Mouse (Mus musculus) megakaryocyte progenitor cell, adult 5-6 weeks (primary cell): ENCODE results near the gene 2200002J24Rik. TPM values are rescaled to one million over a fixed set of nuclear protein-coding genes. Genes with fewer than 3 reads are reported as not detected.
"Not testable (repeated sequence)": the region's sequence is repeated elsewhere in the genome, so short reads cannot be mapped to it uniquely, and the experiment has no call there.

Experiments
- ATAC-seq: replicated peaks from 2 replicates; pipeline ENCODE4 v1.8.0; 2016; ENCODE audit warnings: mild to moderate bottlenecking, moderate TSS enrichment, inconsistent platforms; ENCODE audit not compliant: poor library complexity
- total RNA-seq, 2 experiments: library from RNA; stranded (forward) in 1 of 2; stranded (reverse) in 1 of 2; fragments of 157-497, 149-512 nt in 1 of 2; fragments of 200-1000 nt in 1 of 2; gene quantifications; 2 replicates each; pipeline versions ENCODE4 v1.2.3 to v1.2.4; 2015 to 2017

Gene 2200002J24Rik
- total RNA-seq, 2 experiments from 2014 or later, result 0.69 TPM; not detected in 1

DNA sequence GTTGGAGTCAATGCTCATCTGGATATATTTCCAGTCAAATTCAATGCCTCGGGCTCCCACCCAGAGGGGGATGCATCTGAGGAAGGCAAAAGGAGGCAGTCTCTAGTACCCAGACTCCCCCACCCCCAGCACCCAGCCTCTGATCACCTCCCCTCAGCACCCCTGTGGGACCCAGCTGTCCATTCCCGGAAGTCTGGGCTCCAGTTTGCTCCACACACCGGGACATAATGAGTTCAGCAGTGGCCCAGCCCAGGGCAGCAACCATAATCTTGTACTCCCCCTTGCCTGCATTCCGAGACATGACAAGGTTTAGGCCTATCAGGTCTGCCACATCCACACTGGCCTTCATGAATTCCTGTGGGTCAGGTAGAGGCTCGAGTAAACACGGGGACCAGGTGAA, 29.5 kb downstream of the 2200002J24Rik start:
- ATAC-seq, result no peak

DNA sequence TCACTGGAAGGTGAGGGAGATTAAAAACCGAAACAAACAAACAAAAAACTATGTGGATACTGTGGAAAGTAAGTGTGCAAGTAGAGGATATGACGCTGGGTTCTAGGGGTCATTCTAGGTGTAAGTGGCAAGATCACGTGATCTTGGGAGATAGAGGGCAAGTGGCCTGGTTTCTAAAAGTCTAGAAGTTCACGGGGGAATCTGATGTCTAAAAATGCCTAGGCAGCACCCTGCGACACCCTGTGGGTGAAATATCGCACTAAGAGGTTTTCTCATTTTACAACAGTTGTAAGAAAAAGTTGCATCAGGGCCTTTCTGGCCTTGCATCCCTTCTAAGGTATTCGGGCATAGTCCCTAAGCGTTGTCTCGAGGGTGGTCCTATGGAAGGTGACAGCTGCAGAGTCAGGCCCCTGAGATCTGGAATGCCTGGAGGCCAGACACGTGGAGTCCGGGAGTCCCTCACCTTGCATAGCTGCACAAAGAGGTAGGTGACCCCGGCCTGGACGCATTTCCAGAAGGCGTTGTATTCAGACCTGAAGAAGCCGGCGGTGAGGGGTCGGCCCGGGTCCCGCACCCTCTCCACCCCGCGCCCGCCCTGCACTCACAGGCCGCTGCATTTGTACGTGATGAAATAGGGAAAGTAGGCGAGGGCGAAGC, 30.1 kb downstream of the 2200002J24Rik start:
- no peak for ATAC-seq

DNA sequence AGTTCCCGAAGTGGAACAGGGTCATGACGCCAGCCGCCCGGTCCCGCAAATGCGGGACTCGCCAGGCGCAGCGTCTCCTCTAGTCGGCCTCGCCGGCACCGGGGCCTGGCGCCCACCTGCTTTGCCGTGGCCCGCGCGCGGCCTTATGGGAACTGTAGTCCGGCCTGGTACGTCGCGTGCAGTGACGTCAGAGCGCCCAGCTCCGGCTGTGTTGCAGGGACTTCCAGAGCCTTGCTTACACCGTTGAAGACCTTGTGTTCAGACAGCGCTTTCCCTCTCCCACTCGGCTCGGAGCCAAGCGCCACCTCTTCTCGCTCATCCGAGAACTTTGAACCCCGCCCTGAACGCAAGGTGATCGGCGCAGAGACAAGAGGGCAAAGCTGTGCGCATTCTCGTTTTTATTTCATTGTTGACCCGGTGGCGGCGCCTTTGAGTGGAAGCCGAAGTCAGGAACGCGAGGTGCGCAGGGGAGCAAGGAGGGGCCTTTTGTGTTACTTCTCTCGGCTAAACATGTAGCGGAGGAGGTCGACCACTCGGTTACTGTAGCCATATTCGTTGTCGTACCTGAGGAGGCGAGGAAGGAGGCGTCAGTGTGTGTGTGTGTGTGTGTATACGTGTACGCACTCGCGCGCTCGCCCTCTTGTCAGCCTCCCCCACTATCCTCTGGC, 30.8 kb downstream of the 2200002J24Rik start, which contains the start of gene Tmem147:
Gene Tmem147 (minus strand): TSS at position 145 of the 668 bp plus-strand sequence.
- peak; percentile 87 for ATAC-seq

DNA sequence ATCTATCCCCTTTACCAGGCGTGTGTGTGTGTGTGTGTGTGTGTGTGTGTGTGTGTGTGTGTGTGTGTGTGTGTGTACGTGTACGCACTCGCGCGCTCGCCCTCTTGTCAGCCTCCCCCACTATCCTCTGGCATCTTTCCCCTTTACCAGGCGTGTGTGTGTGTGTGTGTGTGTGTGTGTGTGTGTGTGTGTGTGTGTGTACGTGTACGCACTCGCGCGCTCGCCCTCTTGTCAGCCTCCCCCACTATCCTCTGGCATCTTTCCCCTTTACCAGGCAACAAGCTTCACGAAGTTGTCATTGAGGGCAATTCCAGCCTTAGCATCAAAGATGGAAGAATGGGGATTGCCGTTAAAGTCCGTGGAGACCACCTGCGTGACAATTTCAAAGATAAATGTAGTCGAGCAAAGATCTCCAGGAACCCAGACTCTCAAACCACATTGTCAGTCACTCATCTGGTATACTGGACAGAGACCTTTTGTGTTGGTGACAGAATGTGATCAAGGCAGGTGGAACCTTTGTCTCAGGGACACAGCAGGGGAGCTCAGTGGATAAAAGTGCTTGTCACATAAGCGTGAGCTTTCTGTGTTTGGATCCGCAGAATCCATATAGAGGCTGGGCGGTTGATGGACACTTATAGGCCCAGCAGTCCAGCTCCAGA, 31.5 kb downstream of the 2200002J24Rik start:
- ATAC-seq, result not testable (repeated sequence)

DNA sequence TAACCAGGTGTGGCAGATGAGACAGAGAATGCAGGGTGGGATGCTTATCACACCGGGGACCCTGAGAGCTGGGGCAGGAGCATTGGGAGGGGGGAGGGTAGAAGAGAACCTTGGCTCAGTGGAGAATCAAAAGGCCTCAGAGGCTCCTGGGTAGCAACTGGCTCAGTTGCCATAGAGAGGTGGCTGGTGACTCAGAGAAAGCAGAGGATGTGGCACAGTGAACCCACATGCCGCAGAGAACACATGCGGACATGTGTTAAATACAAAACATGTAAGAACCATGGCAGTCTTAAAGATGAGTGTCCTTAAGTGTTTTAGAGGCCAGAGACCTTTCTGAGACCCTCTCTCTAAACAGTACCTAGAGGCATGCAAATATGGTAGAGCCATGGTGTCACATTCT, 37.5 kb downstream of the 2200002J24Rik start:
- no peak for ATAC-seq

DNA sequence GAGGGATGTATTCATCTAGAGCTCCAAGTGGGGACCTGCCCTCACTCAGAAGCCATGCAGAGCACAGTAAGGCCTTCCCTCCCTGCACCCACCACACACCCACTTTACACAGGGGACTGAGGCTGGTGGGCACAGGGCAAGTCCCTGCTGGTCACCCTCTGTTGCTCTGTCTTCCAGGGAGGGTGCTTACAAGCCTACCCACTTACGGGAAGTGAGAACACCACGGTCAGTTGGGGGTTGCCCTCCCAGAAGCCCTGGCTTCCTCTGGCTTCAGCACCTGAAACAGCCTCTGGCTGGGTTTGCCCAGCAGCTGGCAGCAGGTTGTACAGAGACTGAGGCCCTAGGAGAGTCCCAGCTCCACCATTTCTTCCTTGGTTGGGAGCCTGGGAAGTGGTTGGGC, 43.8 kb downstream of the 2200002J24Rik start:
- ATAC-seq, result peak; percentile 64

DNA sequence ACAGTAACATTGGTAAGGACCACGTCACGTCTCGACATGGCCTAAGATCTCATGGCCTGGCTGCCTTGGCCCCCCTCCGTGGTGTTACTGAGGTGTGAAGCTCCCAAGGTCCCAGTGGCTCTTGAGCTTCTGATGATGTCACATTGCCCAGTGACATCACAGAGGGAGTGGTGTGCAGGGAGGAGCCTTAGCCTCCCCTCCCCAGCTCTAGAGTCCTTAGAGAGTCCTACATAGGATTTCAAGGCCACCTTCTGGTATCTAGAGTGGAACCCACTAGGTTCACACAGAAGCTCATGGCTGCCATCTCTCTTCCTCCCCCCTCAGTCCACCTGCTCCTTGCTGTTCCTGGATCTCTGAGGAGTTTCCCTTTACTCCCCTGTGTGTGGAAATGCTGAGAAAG, 44.9 kb downstream of the 2200002J24Rik start, which contains the start of gene Gapdhs:
Gene Gapdhs (minus strand): TSS at position 65 of the 400 bp plus-strand sequence.
- ATAC-seq, result 0 out of 2 replicates have a peak, but pooled peaks have one; percentile 14

DNA sequence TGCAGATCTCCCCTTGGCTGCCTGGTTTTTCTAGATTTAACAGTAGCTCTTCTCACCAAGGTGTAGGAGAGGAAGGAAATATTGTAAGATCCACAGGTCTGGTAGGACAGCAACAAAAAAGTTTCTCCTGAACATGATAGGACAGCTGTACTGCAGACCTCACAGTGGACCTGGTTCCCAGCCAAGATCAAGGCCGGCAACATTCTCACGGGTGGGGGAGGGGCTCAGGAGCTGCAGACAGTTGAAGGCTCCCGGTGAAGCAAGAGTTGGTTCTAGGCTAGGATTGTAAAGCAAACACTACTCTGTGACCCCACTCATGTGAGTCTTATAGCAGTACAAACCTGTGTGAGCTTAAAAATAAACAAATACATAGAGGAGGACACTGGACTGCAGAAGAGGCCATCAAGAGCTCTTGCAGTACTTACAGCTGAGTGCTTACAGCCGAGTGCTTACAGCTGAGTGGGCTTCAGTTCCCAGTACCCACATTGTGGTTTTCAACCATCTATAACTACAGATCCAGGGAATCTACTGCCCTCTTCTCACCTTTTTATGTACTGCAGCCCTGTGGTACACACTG, 45.4 kb downstream of the 2200002J24Rik start:
- peak; percentile 51 for ATAC-seq

DNA sequence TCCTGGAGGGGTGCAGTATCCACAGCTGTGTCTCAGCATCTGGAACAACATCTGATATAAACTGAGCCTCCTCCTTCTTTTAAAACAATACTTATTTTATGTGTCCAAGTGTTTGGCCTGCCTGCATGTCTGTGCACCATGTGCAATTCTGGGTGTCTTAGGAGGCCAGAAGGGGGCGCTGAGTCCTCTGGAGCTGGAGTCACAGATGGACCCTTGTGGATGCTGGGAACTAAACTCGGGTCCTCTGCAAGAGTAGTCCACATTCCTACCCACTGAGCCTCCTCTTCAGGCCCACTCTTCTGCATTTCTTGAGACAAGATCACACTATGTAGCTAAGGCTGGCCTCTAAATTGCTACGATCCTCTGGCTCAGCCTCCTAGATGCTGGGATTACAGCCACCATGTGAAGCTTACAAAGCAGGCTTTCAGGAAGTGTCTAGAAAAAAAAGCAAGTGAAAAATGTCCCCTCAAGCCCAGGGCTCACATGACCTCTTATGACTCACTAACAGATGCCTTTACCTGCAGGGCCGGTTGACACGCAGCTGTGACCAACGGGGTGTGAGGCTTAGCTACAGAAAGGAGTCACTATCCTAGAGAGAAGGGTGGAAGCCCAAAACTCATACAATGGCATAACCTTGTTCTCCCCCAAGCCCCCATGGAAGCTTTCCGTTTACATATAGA, 48.9 kb downstream of the 2200002J24Rik start:
- ATAC-seq, result no peak

Other genes starting within 250 kb of the 2200002J24Rik start
Only the 30 nearest of the 32 such genes appear.
- 0.27 TPM in 1 of 2 replicates, not detected in the other for gene Nphs1, start 240.6 kb upstream of the 2200002J24Rik start, total RNA-seq (2015)
- 0.58 and 0.95 TPM in 2 replicates for gene Nphs1, start 240.6 kb upstream of the 2200002J24Rik start, total RNA-seq (2017)
- gene Prodh2, start 205.3 kb upstream of the 2200002J24Rik start, total RNA-seq (2015), result not detected in 2 replicates
- gene Prodh2, start 205.3 kb upstream of the 2200002J24Rik start, total RNA-seq (2017), result not detected in 2 replicates
- 4.5 and 5.8 TPM in 2 replicates for gene Arhgap33, start 163.9 kb upstream of the 2200002J24Rik start, total RNA-seq (2015)
- gene Arhgap33, start 163.9 kb upstream of the 2200002J24Rik start, total RNA-seq (2017), result 1.4 and 2.0 TPM in 2 replicates
- 11.7 and 12.2 TPM in 2 replicates for gene Hspb6, start 146.7 kb upstream of the 2200002J24Rik start, total RNA-seq (2015)
- gene Hspb6, start 146.7 kb upstream of the 2200002J24Rik start, total RNA-seq (2017), result 3.5 and 4.4 TPM in 2 replicates
- 11.5 and 16.3 TPM in 2 replicates for gene Proser3, start 146.6 kb upstream of the 2200002J24Rik start, total RNA-seq (2015)
- gene Proser3, start 146.6 kb upstream of the 2200002J24Rik start, total RNA-seq (2017), result 1.8 and 4.7 TPM in 2 replicates
- 54.8 and 67.5 TPM in 2 replicates for gene Lin37, start 139.1 kb upstream of the 2200002J24Rik start, total RNA-seq (2015)
- gene Lin37, start 139.1 kb upstream of the 2200002J24Rik start, total RNA-seq (2017), result 27.2 and 39.8 TPM in 2 replicates
- gene U2af1l4, start 135.6 kb upstream of the 2200002J24Rik start, total RNA-seq (2015), result 21.4 and 23.4 TPM in 2 replicates
- 86.9 and 96.7 TPM in 2 replicates for gene U2af1l4, start 135.6 kb upstream of the 2200002J24Rik start, total RNA-seq (2017)
- 2.2 and 3.7 TPM in 2 replicates for gene Gm49396, start 135.6 kb upstream of the 2200002J24Rik start, total RNA-seq (2015)
- gene Gm49396, start 135.6 kb upstream of the 2200002J24Rik start, total RNA-seq (2017), result 3.4 and 3.9 TPM in 2 replicates
- gene Psenen, start 135.3 kb upstream of the 2200002J24Rik start, total RNA-seq (2015), result 181 and 202 TPM in 2 replicates
- gene Psenen, start 135.3 kb upstream of the 2200002J24Rik start, total RNA-seq (2017), result 150 and 154 TPM in 2 replicates
- 7.2 and 9.2 TPM in 2 replicates for gene Igflr1, start 133.5 kb upstream of the 2200002J24Rik start, total RNA-seq (2015)
- gene Igflr1, start 133.5 kb upstream of the 2200002J24Rik start, total RNA-seq (2017), result not detected in 2 replicates
- gene Kmt2b, start 110.2 kb upstream of the 2200002J24Rik start, total RNA-seq (2015), result 72.2 and 99.8 TPM in 2 replicates
- 11.7 and 14.5 TPM in 2 replicates for gene Kmt2b, start 110.2 kb upstream of the 2200002J24Rik start, total RNA-seq (2017)
- not detected in 2 replicates for gene Zbtb32, start 100.0 kb upstream of the 2200002J24Rik start, total RNA-seq (2015)
- not detected in 2 replicates for gene Zbtb32, start 100.0 kb upstream of the 2200002J24Rik start, total RNA-seq (2017)
- 0.61 and 1.3 TPM in 2 replicates for gene Upk1a, start 86.1 kb upstream of the 2200002J24Rik start, total RNA-seq (2015)
- gene Upk1a, start 86.1 kb upstream of the 2200002J24Rik start, total RNA-seq (2017), result 0.14 TPM in 1 of 2 replicates, not detected in the other
- gene Cox6b1, start 72.8 kb upstream of the 2200002J24Rik start, total RNA-seq (2015), result 325 and 346 TPM in 2 replicates
- gene Cox6b1, start 72.8 kb upstream of the 2200002J24Rik start, total RNA-seq (2017), result 428 and 592 TPM in 2 replicates
- gene Etv2, start 63.1 kb upstream of the 2200002J24Rik start, total RNA-seq (2015), result not detected in 2 replicates
- not detected in 2 replicates for gene Etv2, start 63.1 kb upstream of the 2200002J24Rik start, total RNA-seq (2017)
- 43.9 and 52.2 TPM in 2 replicates for gene Rbm42, start 48.6 kb upstream of the 2200002J24Rik start, total RNA-seq (2015)
- 36.7 and 39.9 TPM in 2 replicates for gene Rbm42, start 48.6 kb upstream of the 2200002J24Rik start, total RNA-seq (2017)
- 31.0 and 31.3 TPM in 2 replicates for gene Haus5, start 33.9 kb upstream of the 2200002J24Rik start, total RNA-seq (2015)
- 21.5 and 28.7 TPM in 2 replicates for gene Haus5, start 33.9 kb upstream of the 2200002J24Rik start, total RNA-seq (2017)
- gene Pmis2, start 27.3 kb upstream of the 2200002J24Rik start, total RNA-seq (2015), result not detected in 2 replicates
- gene Pmis2, start 27.3 kb upstream of the 2200002J24Rik start, total RNA-seq (2017), result not detected in 2 replicates
- gene Atp4a, start 13.3 kb downstream of the 2200002J24Rik start, total RNA-seq (2015), result 1.2 and 1.3 TPM in 2 replicates
- 0.37 and 0.51 TPM in 2 replicates for gene Atp4a, start 13.3 kb downstream of the 2200002J24Rik start, total RNA-seq (2017)
- 210 and 218 TPM in 2 replicates for gene Tmem147, start 30.6 kb downstream of the 2200002J24Rik start, total RNA-seq (2015)
- gene Tmem147, start 30.6 kb downstream of the 2200002J24Rik start, total RNA-seq (2017), result 65.9 and 76.4 TPM in 2 replicates
- gene Gapdhs, start 44.8 kb downstream of the 2200002J24Rik start, total RNA-seq (2015), result not detected in 2 replicates
- not detected in 2 replicates for gene Gapdhs, start 44.8 kb downstream of the 2200002J24Rik start, total RNA-seq (2017)
- 1.6 TPM in 2 replicates for gene Sbsn, start 52.5 kb downstream of the 2200002J24Rik start, total RNA-seq (2015)
- gene Sbsn, start 52.5 kb downstream of the 2200002J24Rik start, total RNA-seq (2017), result 0.47 and 1.3 TPM in 2 replicates
- gene Dmkn, start 64.8 kb downstream of the 2200002J24Rik start, total RNA-seq (2015), result 81.7 and 87.4 TPM in 2 replicates
- gene Dmkn, start 64.8 kb downstream of the 2200002J24Rik start, total RNA-seq (2017), result 95.3 and 119 TPM in 2 replicates
- not detected in 2 replicates for gene Krtdap, start 89.0 kb downstream of the 2200002J24Rik start, total RNA-seq (2015)
- gene Krtdap, start 89.0 kb downstream of the 2200002J24Rik start, total RNA-seq (2017), result not detected in 2 replicates
- 8.5 and 8.8 TPM in 2 replicates for gene Ffar2, start 124.8 kb downstream of the 2200002J24Rik start, total RNA-seq (2015)
- gene Ffar2, start 124.8 kb downstream of the 2200002J24Rik start, total RNA-seq (2017), result 25.9 and 31.5 TPM in 2 replicates
- gene Ffar3, start 157.3 kb downstream of the 2200002J24Rik start, total RNA-seq (2015), result not detected in 2 replicates
- gene Ffar3, start 157.3 kb downstream of the 2200002J24Rik start, total RNA-seq (2017), result not detected in 2 replicates
- gene Ffar1, start 162.6 kb downstream of the 2200002J24Rik start, total RNA-seq (2015), result not detected in 2 replicates
- gene Ffar1, start 162.6 kb downstream of the 2200002J24Rik start, total RNA-seq (2017), result not detected in 2 replicates
- 0.29 and 1.3 TPM in 2 replicates for gene Cd22, start 181.4 kb downstream of the 2200002J24Rik start, total RNA-seq (2015)
- gene Cd22, start 181.4 kb downstream of the 2200002J24Rik start, total RNA-seq (2017), result 0.07 and 0.29 TPM in 2 replicates
- gene Mag, start 215.9 kb downstream of the 2200002J24Rik start, total RNA-seq (2015), result 0.39 TPM in 1 of 2 replicates, not detected in the other
- gene Mag, start 215.9 kb downstream of the 2200002J24Rik start, total RNA-seq (2017), result 0.37 and 1.3 TPM in 2 replicates
- not detected in 2 replicates for gene Hamp2, start 225.8 kb downstream of the 2200002J24Rik start, total RNA-seq (2015)
- not detected in 2 replicates for gene Hamp2, start 225.8 kb downstream of the 2200002J24Rik start, total RNA-seq (2017)